Mouse (Mus musculus) embryonic facial prominence, embryonic 15.5 days (tissue): ENCODE data around the gene Gm13178. TPM values are rescaled to one million over a fixed set of nuclear protein-coding genes. Genes with fewer than 3 reads are reported as not detected.

Source experiments
- ATAC-seq: fragments of 200-750 bp; cut with Nextera tagmentation; 2 replicates; pipeline ENCODE4 v1.8.0; 2017; ENCODE audit warnings: low read depth, moderate TSS enrichment; ENCODE audit not compliant: insufficient number of reproducible peaks, low FRiP score, low TSS enrichment
- H3K27ac ChIP-seq: fragments of 300-500 bp; sonication (generic); replicated peaks from 2 replicates; pipeline ENCODE4 v1.5.1; 2015; ENCODE audit warnings: mild to moderate bottlenecking, inconsistent platforms
- H3K27me3 ChIP-seq: fragments of 300-500 bp; sonication (generic); 2 replicates; pipeline ENCODE4 v1.6.1; 2015; ENCODE audit warnings: inconsistent platforms
- H3K36me3 ChIP-seq: fragments of 300-500 bp; sonication (generic); 2 replicates; pipeline ENCODE4 v1.6.1; 2015; ENCODE audit warnings: mild to moderate bottlenecking, inconsistent platforms
- H3K4me1 ChIP-seq: fragments of 300-500 bp; sonication (generic); 2 replicates; pipeline ENCODE4 v1.6.1; 2015; ENCODE audit warnings: inconsistent platforms
- H3K4me2 ChIP-seq: fragments of 300-500 bp; sonication (generic); replicated peaks from 2 replicates; pipeline ENCODE4 v1.6.1; 2015; ENCODE audit warnings: mild to moderate bottlenecking, inconsistent platforms
- H3K4me3 ChIP-seq: fragments of 300-500 bp; sonication (generic); replicated peaks from 2 replicates; pipeline ENCODE4 v1.5.1; 2015; ENCODE audit warnings: mild to moderate bottlenecking, inconsistent platforms
- H3K9ac ChIP-seq: fragments of 300-500 bp; sonication (generic); 2 replicates; pipeline ENCODE4 v1.6.1; 2015; ENCODE audit warnings: inconsistent platforms
- H3K9me3 ChIP-seq: fragments of 300-500 bp; sonication (generic); replicated peaks from 2 replicates; pipeline ENCODE4 v1.6.1; 2016; ENCODE audit warnings: inconsistent platforms
- WGBS: fragments of 180-500 bp; shearing (Covaris S2); methylation state at CpG from one replicate; pipeline ENCODE4 v1.1.7; 2015; 5-methylcytosine and 5-hydroxymethylcytosine counted together
- polyA plus RNA-seq: library from polyadenylated mRNA; unstranded; fragments of >200 nt; fragmentation: Nextera tagmentation; extraction: Ambion mirVana; gene quantifications from 2 replicates; pipeline ENCODE4 v1.2.1, GENCODE M21; 2015

The Gm13178 gene
- polyA plus RNA-seq = not detected in 2 replicates

DNA sequence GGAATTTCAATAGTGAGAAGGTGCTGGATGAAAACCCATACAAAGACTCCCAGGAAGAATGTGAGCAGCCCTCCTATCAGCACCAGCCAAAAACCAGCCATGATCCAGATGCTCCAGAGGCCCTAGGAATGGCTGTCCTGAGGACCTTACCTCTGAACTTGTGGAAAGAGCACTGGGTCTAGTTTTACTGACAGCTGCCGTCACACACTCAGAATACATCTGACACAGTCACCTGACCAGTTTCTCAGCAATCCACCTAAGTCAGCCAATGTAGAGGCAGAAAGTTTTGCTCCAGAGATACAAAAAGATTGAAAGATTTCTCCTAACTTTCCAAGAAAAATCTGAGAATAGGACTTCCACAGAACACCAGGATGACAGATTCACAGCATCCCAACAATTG is at the start of gene Gm13178:
Gm13178 (minus strand) TSS at position 101 of the 400 bp plus-strand sequence.
- WGBS = 84% methylated on average over 1 of the region's 1 CpGs

GRCm38 (mm10) chr4:144765722-144766121 is 44.5 kb upstream of the Gm13178 start:
- no peak overlapping the region for H3K27ac ChIP-seq
- no peak overlapping the region for H3K4me2 ChIP-seq
- H3K36me3 ChIP-seq = no peaks in the 10 kb centered on the region
- H3K4me1 ChIP-seq = no peaks in the 10 kb centered on the region
- no peak overlapping the region for H3K4me3 ChIP-seq
- ATAC-seq = no peak
- no peaks in the 10 kb centered on the region for H3K27me3 ChIP-seq
- H3K9me3 ChIP-seq = no peaks in the 10 kb centered on the region
- 19% methylated on average over 2 of the region's 2 CpGs for WGBS
- no peak overlapping the region for H3K9ac ChIP-seq

More for the DNA sequence above, at the start of gene Gm13178:
- no peak within 1 kb of the TSS for H3K4me3 ChIP-seq
- no peaks in the 10 kb centered on the region for H3K36me3 ChIP-seq
- H3K27me3 ChIP-seq = no peaks in the 10 kb centered on the region
- ATAC-seq = no peak
- H3K4me2 ChIP-seq = no peak within 1 kb of the TSS
- no peaks in the 10 kb centered on the region for H3K4me1 ChIP-seq
- no peak within 1 kb of the TSS for H3K27ac ChIP-seq
- H3K9me3 ChIP-seq = 0 out of 2 replicates have a peak, but pooled peaks cover 3% of the 10 kb centered on the region
- no peak within 1 kb of the TSS for H3K9ac ChIP-seq

- Histone ChIP-seq H3K4me3 (no peak overlapping the region), H3K9ac (no peak overlapping the region), H3K9me3 (no peaks in the 10 kb centered on the region; the same call in 1 of the 2 replicates), H3K4me2 (no peak overlapping the region), H3K27me3 (no peaks in the 10 kb centered on the region), H3K27ac (no peak overlapping the region), H3K4me1 (no peaks in the 10 kb centered on the region), H3K36me3 (no peaks in the 10 kb centered on the region)
- ATAC-seq = no peak
- WGBS = 33% methylated on average over 1 of the region's 1 CpGs
Measured at GRCm38 (mm10) chr4:144749139-144749538, 27.9 kb upstream of the Gm13178 start.

DNA sequence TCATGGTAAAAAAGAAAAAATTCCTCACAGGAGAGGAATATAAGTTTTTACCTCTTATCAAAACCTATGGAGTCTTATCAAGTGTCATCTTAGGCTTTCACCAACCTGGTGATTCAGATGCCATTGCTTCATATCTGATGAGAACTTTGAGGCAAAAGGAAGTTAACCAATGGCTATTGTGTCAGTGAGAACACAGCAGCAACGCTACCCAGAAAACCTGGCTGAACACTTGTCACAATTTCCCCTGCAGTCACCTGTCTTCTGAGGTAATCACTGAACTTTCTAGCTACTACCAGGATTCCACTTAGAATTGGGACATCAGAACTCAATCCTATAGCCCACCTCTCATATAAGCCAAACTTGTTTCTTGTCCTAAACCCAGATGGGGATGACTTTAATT is 1.5 kb downstream of the Gm13178 start:
- 67% methylated on average over 1 of the region's 1 CpGs for WGBS
- H3K27ac ChIP-seq = no peak overlapping the region
- no peak overlapping the region for H3K9ac ChIP-seq
- no peak overlapping the region for H3K4me2 ChIP-seq
- no peak overlapping the region for H3K4me3 ChIP-seq
- 0 out of 2 replicates have a peak, but pooled peaks cover 3% of the 10 kb centered on the region for H3K9me3 ChIP-seq
- H3K4me1 ChIP-seq = no peaks in the 10 kb centered on the region
- no peak for ATAC-seq
- no peaks in the 10 kb centered on the region for H3K36me3 ChIP-seq
- no peaks in the 10 kb centered on the region for H3K27me3 ChIP-seq

- Histone ChIP-seq H3K4me2 (no peak overlapping the region), H3K27ac (no peak overlapping the region), H3K9ac (no peak overlapping the region), H3K4me1 (no peaks in the 10 kb centered on the region), H3K9me3 (0 out of 2 replicates have a peak, but pooled peaks cover 3% of the 10 kb centered on the region), H3K4me3 (no peak overlapping the region), H3K36me3 (no peaks in the 10 kb centered on the region), H3K27me3 (no peaks in the 10 kb centered on the region)
- 75% methylated on average over 1 of the region's 1 CpGs for WGBS
- ATAC-seq = no peak
Measured at GRCm38 (mm10) chr4:144718288-144718687, 2.9 kb downstream of the Gm13178 start.

DNA sequence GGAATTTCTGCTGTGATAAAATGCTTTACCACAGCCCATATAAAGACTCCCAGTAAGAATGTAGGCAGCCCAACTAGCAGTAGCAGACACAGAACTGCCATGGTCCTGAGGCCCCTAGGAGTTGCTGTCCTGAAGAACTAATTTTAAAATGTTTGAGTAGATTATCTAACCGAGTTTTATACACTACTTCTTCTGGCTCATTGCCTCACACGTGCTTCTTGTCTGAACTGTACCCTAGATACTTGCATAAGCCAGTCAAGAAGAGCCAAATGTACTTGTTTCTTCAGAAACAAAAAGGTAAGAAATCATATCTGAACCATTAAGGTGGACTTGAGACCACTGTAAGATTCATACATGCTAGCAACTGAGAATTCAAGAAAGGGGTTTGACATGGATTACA is 34.9 kb downstream of the Gm13178 start, which contains the start of gene Gm436:
Gm436 (minus strand) TSS at position 101 of the 400 bp plus-strand sequence.
- H3K4me2 ChIP-seq = no peak within 1 kb of the TSS
- H3K36me3 ChIP-seq = no peaks in the 10 kb centered on the region
- no peaks in the 10 kb centered on the region for H3K27me3 ChIP-seq
- H3K9ac ChIP-seq = no peak within 1 kb of the TSS
- WGBS = 51% methylated on average over 2 of the region's 2 CpGs
- no peaks in the 10 kb centered on the region for H3K9me3 ChIP-seq
- no peaks in the 10 kb centered on the region for H3K4me1 ChIP-seq
- H3K27ac ChIP-seq = no peak within 1 kb of the TSS
- ATAC-seq = no peak
- no peak within 1 kb of the TSS for H3K4me3 ChIP-seq

Other genes starting within 250 kb of the Gm13178 start
- not detected in 2 replicates for gene 9430007A20Rik, start 201.6 kb downstream of the Gm13178 start, polyA plus RNA-seq
- gene Gm13124, start 156.3 kb downstream of the Gm13178 start, polyA plus RNA-seq = not detected in 2 replicates
- not detected in 2 replicates for gene Aadacl4, start 107.7 kb downstream of the Gm13178 start, polyA plus RNA-seq
- not detected in 2 replicates for gene Gm436, start 35.0 kb downstream of the Gm13178 start, polyA plus RNA-seq
- gene Gm438, start 65.2 kb upstream of the Gm13178 start, polyA plus RNA-seq = 0.12 TPM in 1 of 2 replicates, not detected in the other
- 73.3 and 75.7 TPM in 2 replicates for gene Dhrs3, start 171.4 kb upstream of the Gm13178 start, polyA plus RNA-seq